Mouse (Mus musculus) spleen, adult 2 months (tissue): Measurements from ENCODE around the gene Steap4.

Experiments used
- CTCF ChIP-seq: fragments of 200-500 bp; IDR thresholded peaks from 2 replicates; pipeline ENCODE4 v1.5.1; 2011; ENCODE audit warnings: mild to moderate bottlenecking, inconsistent platforms; ENCODE audit not compliant: insufficient read depth, insufficient read length, insufficient replicate concordance; ENCODE audit errors: extremely low read depth
- POLR2A ChIP-seq: fragments of 200-500 bp; IDR thresholded peaks from 2 replicates; pipeline ENCODE4 v1.6.1; 2011; ENCODE audit warnings: low read depth, low read length, inconsistent platforms

GRCm38 (mm10) chr5:8002827-8003226 lies 42.6 kb downstream of the Steap4 start:
- no peak for TF ChIP-seq POLR2A
- TF ChIP-seq CTCF = no peak
